Mouse (Mus musculus) stomach, embryonic 14.5 days (tissue): ENCODE measurements around the gene Cnot6. TPM values are rescaled to one million over a fixed set of nuclear protein-coding genes. Genes with fewer than 3 reads are reported as not detected.

ENCODE experiments used
- ATAC-seq: fragments of 200-750 bp; cut with Nextera tagmentation; 2 replicates; pipeline ENCODE4 v1.8.0; 2017; ENCODE audit warnings: low read depth, moderate TSS enrichment; ENCODE audit not compliant: insufficient number of reproducible peaks, insufficient read depth, low FRiP score
- H3K27ac ChIP-seq: fragments of 300-500 bp; sonication (generic); 2 replicates; pipeline ENCODE4 v1.5.1; 2014; ENCODE audit warnings: mild to moderate bottlenecking, low read length, moderate library complexity, mixed read lengths
- H3K27me3 ChIP-seq: fragments of 300-500 bp; sonication (generic); 2 replicates; pipeline ENCODE4 v1.6.1; 2014; ENCODE audit warnings: low read length, control low read depth, mixed read lengths; ENCODE audit not compliant: control insufficient read depth, insufficient read depth
- H3K36me3 ChIP-seq: fragments of 300-500 bp; sonication (generic); 2 replicates; pipeline ENCODE4 v1.6.1; 2014; ENCODE audit warnings: mild to moderate bottlenecking, control low read depth, low read length, moderate library complexity, mixed read lengths; ENCODE audit not compliant: control insufficient read depth, insufficient read depth
- H3K4me1 ChIP-seq: fragments of 300-500 bp; sonication (generic); 2 replicates; pipeline ENCODE4 v1.6.1; 2014; ENCODE audit warnings: low read length, control low read depth, mixed read lengths; ENCODE audit not compliant: control insufficient read depth, insufficient read depth
- H3K4me2 ChIP-seq: fragments of 300-500 bp; sonication (generic); replicated peaks from 2 replicates; pipeline ENCODE4 v1.6.1; 2014; ENCODE audit warnings: low read depth, low read length, control low read depth
- H3K4me3 ChIP-seq: fragments of 300-500 bp; sonication (generic); 2 replicates; pipeline ENCODE4 v1.5.1; 2014; ENCODE audit warnings: low read depth, low read length, control low read depth
- H3K9ac ChIP-seq: fragments of 300-500 bp; sonication (generic); replicated peaks from 2 replicates; pipeline ENCODE4 v1.6.1; 2014; ENCODE audit warnings: low read depth, mild to moderate bottlenecking, control low read depth, low read length, moderate library complexity, mixed read lengths
- H3K9me3 ChIP-seq: fragments of 300-500 bp; sonication (generic); 2 replicates; pipeline ENCODE4 v1.6.1; 2016; ENCODE audit warnings: low read depth, low read length, control low read depth; ENCODE audit not compliant: control insufficient read depth
- WGBS: fragments of 180-500 bp; shearing (Covaris S2); extraction: QIAGEN DNeasy Blood & Tissue Kit; methylation state at CpG from one replicate; pipeline ENCODE4 v1.1.7; 2014; 5-methylcytosine and 5-hydroxymethylcytosine counted together
- polyA plus RNA-seq: library from polyadenylated mRNA; unstranded; fragments of >200 nt; fragmentation: Nextera tagmentation; extraction: Ambion mirVana; gene quantifications from 2 replicates; pipeline ENCODE4 v1.2.1, GENCODE M21; 2014

Gene Cnot6
- polyA plus RNA-seq, 1 experiment from 2014 or later, result 59.8 TPM

DNA sequence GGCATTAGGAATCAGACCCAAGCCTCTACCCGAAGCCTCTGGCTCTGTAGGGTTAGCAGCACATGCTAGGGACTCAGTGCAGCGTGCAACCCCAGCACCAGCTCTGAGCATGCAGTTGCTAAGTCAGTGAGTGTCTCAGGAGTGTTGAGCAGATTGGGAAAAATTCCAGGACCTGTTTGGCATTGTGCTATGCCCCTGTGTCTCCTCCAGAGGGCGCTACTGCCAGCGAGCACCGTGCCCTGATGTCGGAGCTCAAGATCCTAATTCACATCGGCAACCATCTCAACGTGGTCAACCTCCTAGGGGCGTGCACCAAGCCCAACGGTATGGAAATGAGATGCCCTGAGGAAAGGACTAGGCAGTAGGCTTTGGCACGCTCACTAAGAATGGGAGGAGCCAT, 76.1 kb downstream of the Cnot6 start:
- H3K27me3 ChIP-seq, result peaks cover 29% of the 10 kb centered on the region
- 7% methylated on average over 11 of the region's 11 CpGs for WGBS
- no peak overlapping the region for H3K27ac ChIP-seq
- no peak overlapping the region for H3K9ac ChIP-seq
- no peaks in the 10 kb centered on the region for H3K36me3 ChIP-seq
- no peak for ATAC-seq
- no peak overlapping the region for H3K4me3 ChIP-seq
- H3K9me3 ChIP-seq, result no peaks in the 10 kb centered on the region
- 0 out of 2 replicates have a peak, but pooled peaks cover 6% of the 10 kb centered on the region for H3K4me1 ChIP-seq
- H3K4me2 ChIP-seq, result no peak overlapping the region

DNA sequence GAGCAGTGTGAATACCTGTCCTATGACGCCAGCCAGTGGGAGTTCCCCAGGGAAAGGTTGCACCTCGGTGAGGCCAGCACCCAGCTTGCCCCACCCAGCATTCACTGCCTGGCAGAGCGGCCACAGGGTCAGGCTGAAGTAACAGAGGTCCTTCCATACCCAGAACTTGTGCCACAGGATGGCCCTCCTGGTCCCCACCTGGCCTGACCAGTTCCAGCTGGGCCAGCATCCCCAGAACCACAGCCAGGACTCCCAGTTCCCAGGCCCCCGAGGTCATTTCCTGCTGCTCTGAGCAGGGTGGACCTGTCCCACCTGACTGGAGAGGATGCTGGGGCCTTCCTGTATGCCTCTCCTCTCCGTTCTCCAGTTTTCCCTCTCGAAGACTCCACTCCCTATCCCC, 76.9 kb downstream of the Cnot6 start:
- WGBS, result 73% methylated on average over 6 of the region's 6 CpGs

DNA sequence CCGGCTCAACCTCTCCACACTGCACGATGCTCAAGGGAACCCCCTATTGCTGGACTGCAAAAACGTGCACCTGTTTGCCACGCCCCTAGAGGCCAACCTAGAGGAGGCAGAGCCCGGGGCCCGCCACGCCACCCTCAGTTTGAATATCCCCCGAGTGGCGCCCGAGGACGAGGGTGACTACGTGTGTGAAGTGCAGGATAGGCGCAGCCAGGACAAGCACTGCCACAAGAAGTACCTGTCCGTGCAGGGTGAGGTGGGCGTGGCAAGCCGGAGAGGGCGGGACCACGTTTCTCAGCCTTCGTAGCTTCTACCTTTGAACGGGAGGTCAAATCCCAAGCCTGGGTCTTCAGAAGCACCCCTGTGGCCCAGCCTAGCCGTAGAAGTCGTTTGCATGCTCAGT, 78.4 kb downstream of the Cnot6 start:
- peaks cover 29% of the 10 kb centered on the region for H3K27me3 ChIP-seq
- H3K27ac ChIP-seq, result no peak overlapping the region
- 13% methylated on average over 22 of the region's 22 CpGs for WGBS
- peak overlapping the region; percentile 8; the same call in 1 of the 2 replicates for H3K4me3 ChIP-seq
- H3K36me3 ChIP-seq, result no peaks in the 10 kb centered on the region
- no peaks in the 10 kb centered on the region for H3K9me3 ChIP-seq
- 0 out of 2 replicates have a peak, but pooled peaks cover 6% of the 10 kb centered on the region for H3K4me1 ChIP-seq
- H3K4me2 ChIP-seq, result peak overlapping the region; percentile 29
- peak; percentile 25; the same call in 1 of the 2 replicates for ATAC-seq
- H3K9ac ChIP-seq, result no peak overlapping the region

More for the DNA sequence above, 76.9 kb downstream of the Cnot6 start:
- 0 out of 2 replicates have a peak, but pooled peaks cover 6% of the 10 kb centered on the region for H3K4me1 ChIP-seq
- no peak overlapping the region for H3K9ac ChIP-seq
- no peak for ATAC-seq
- peaks cover 29% of the 10 kb centered on the region for H3K27me3 ChIP-seq
- H3K27ac ChIP-seq, result no peak overlapping the region
- H3K9me3 ChIP-seq, result no peaks in the 10 kb centered on the region
- H3K36me3 ChIP-seq, result no peaks in the 10 kb centered on the region
- H3K4me3 ChIP-seq, result no peak overlapping the region
- H3K4me2 ChIP-seq, result no peak overlapping the region

DNA sequence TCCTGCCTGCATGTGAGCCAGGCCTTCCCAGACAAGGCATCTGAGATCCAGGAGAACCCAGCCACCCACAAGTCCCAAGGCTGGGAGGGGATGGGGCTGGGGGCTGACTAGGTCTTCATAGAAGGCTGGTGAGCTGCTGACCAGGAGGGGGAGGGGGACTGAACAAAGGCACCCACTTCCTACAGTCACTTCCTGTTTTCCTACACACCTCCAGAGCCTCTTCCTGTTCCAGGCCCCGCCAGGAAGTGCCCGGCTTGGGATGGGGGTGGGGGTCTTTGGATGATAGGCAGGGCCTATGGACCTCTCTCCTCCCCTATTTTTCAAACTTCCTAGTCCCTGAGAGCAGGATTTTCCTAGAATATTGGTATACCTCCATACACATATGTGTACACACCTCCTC, 80.3 kb downstream of the Cnot6 start:
- Histone ChIP-seq H3K4me3 (no peak overlapping the region), H3K27ac (no peak overlapping the region), H3K9me3 (no peaks in the 10 kb centered on the region), H3K9ac (no peak overlapping the region), H3K36me3 (no peaks in the 10 kb centered on the region), H3K4me1 (0 out of 2 replicates have a peak, but pooled peaks cover 6% of the 10 kb centered on the region), H3K27me3 (peaks cover 29% of the 10 kb centered on the region), H3K4me2 (no peak overlapping the region)
- 75% methylated on average over 2 of the region's 2 CpGs for WGBS
- ATAC-seq, result no peak

DNA sequence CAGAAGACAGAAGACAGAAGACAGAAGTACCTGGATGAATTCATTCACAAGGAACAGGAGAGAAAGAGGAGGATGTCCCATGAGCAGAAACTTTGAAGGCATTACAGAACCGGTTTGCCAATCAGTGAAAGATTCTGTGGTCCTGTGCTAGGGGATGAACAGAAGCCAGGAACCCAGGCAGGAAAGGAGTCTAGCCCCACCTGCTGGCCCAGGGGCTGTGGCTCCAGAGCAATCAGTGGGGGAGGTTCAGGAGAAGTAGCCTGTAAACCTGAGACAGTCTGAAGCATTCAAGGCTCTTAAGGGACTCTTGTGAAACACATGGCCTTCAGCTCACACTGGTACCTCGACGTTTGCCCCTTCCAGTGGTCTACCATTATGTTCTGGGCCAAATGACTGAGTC, 81.4 kb downstream of the Cnot6 start:
- no peak for ATAC-seq
- peaks cover 19% of the 10 kb centered on the region for H3K27me3 ChIP-seq
- H3K4me1 ChIP-seq, result 0 out of 2 replicates have a peak, but pooled peaks cover 6% of the 10 kb centered on the region
- H3K4me3 ChIP-seq, result no peak overlapping the region
- H3K27ac ChIP-seq, result no peak overlapping the region
- no peaks in the 10 kb centered on the region for H3K36me3 ChIP-seq
- 44% methylated on average over 3 of the region's 3 CpGs for WGBS
- no peaks in the 10 kb centered on the region for H3K9me3 ChIP-seq
- H3K9ac ChIP-seq, result no peak overlapping the region
- H3K4me2 ChIP-seq, result no peak overlapping the region

DNA sequence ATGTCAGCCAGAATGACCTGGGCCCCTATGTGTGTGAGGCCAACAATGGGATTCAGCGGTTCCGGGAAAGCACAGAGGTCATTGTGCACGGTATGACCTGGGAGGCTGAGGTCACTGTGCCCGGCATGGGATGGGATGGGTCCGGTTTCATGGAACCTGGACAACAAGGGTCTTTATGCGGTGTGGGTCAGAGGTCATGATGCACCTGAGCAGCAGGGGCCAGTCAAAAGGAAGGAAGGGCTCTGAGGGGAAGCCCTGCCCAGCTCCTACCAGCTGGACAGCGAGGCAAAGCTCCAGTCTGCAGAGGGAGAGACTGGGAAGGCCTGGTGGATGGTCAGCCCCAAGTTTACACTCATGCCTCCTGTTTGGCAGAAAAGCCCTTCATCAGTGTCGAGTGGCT, 85.8 kb downstream of the Cnot6 start:
- no peak overlapping the region for H3K9ac ChIP-seq
- H3K4me3 ChIP-seq, result no peak overlapping the region
- ATAC-seq, result no peak
- 65% methylated on average over 8 of the region's 8 CpGs for WGBS
- H3K27me3 ChIP-seq, result no peaks in the 10 kb centered on the region
- no peaks in the 10 kb centered on the region for H3K36me3 ChIP-seq
- H3K9me3 ChIP-seq, result no peaks in the 10 kb centered on the region
- H3K27ac ChIP-seq, result no peak overlapping the region
- H3K4me2 ChIP-seq, result no peak overlapping the region
- H3K4me1 ChIP-seq, result no peaks in the 10 kb centered on the region

DNA sequence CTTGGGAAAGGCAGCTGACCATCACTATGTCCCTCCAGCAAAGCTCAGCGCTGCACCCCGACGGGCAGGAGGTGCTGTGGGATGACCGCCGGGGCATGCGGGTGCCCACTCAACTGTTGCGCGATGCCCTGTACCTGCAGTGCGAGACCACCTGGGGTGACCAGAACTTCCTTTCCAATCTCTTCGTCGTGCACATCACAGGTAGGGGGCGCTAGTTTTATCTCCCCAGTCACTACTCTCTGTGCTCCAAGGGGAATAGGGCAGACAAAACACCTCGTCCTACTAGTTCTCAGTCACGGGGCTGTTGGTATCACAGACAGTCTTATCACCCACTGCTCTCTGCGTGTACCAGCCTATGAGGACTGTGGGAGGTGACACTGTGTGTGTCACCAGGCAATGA, 86.7 kb downstream of the Cnot6 start:
- Histone ChIP-seq H3K4me2 (no peak overlapping the region), H3K9me3 (no peaks in the 10 kb centered on the region), H3K36me3 (no peaks in the 10 kb centered on the region), H3K27me3 (no peaks in the 10 kb centered on the region), H3K4me3 (no peak overlapping the region), H3K4me1 (no peaks in the 10 kb centered on the region), H3K9ac (no peak overlapping the region), H3K27ac (no peak overlapping the region)
- WGBS, result 67% methylated on average over 15 of the region's 15 CpGs
- ATAC-seq, result no peak

DNA sequence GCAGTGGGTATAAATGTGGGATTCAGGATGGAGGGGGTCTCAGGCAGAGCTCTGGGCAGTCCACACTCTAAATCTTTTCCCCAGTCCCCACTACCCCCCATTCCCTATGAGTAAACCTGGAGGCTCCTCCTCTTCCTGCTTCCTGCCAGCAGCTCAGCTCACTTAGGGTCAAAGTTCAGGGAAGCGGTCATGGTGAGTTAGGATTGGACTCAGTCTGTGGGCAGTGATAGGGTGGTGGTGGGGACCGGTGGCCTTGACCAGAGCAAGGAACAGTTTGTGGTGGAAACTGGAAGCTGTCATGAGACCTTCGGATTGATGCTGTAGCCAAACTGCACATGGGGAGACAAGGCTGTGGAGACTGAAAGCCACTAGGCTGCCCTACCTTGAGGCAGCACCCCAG, 88.4 kb downstream of the Cnot6 start:
- Histone ChIP-seq H3K4me3 (no peak overlapping the region), H3K4me2 (no peak overlapping the region), H3K9me3 (no peaks in the 10 kb centered on the region), H3K27me3 (no peaks in the 10 kb centered on the region), H3K27ac (no peak overlapping the region), H3K4me1 (no peaks in the 10 kb centered on the region), H3K36me3 (no peaks in the 10 kb centered on the region), H3K9ac (no peak overlapping the region)
- WGBS, result 75% methylated on average over 3 of the region's 3 CpGs
- no peak for ATAC-seq

DNA sequence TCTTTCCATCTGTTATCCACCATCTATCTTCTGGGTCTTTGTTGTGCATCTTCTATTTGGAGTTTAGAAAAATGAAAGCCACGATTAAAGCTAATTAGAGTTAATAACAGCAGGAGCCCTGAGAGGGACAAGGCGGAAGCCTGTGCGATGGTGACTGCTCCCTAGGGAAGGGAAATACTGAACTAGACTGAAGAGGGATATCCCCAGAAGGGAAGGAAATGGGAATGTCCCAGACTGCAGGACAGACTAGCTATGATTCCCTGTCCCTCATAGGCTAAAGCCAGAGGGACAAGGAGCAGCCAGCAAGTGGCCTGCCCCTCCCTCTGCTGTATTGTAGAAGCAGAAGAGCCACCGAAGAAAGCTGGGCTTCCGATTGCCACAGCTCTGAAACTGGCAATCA, 90.6 kb downstream of the Cnot6 start:
- Histone ChIP-seq H3K9ac (no peak overlapping the region), H3K36me3 (no peaks in the 10 kb centered on the region), H3K4me1 (no peaks in the 10 kb centered on the region), H3K4me2 (no peak overlapping the region), H3K4me3 (no peak overlapping the region), H3K27ac (no peak overlapping the region), H3K9me3 (no peaks in the 10 kb centered on the region), H3K27me3 (no peaks in the 10 kb centered on the region)
- 85% methylated on average over 5 of the region's 5 CpGs for WGBS
- no peak for ATAC-seq
